Mouse (Mus musculus): Measurements from ENCODE around the gene Tpra1.
A peak's percentile ranks its signal among the peaks of the same experiment; 100 is the strongest.

Gene Tpra1

GRCm38 (mm10) chr6:88901947-88902820 lies at the start of gene Tpra1:
Gene Tpra1, plus strand, starts transcription at chr6:88902251.
- peak; percentile 92 for DNase-seq (ENCODE audit: low read depth)

GRCm38 (mm10) chr6:88854509-88854908 lies 47.5 kb upstream of the Tpra1 start:
- DNase-seq (ENCODE audit: low read depth): no peak

- DNase-seq (ENCODE audit: low read depth): peak; percentile 81
Measured at GRCm38 (mm10) chr6:88855636-88856035, 46.4 kb upstream of the Tpra1 start.

- no peak for DNase-seq (ENCODE audit: low read depth)
Measured at GRCm38 (mm10) chr6:88857249-88857648, 44.8 kb upstream of the Tpra1 start.

GRCm38 (mm10) chr6:88857830-88858229 lies 44.2 kb upstream of the Tpra1 start:
- no peak for DNase-seq (ENCODE audit: low read depth)

- no peak for DNase-seq (ENCODE audit: low read depth)
Measured at GRCm38 (mm10) chr6:88858341-88858740, 43.7 kb upstream of the Tpra1 start.

- DNase-seq (ENCODE audit: low read depth): peak; percentile 65
Measured at GRCm38 (mm10) chr6:88860914-88861313, 41.1 kb upstream of the Tpra1 start.

GRCm38 (mm10) chr6:88865704-88866103 lies 36.3 kb upstream of the Tpra1 start:
- no peak for DNase-seq (ENCODE audit: low read depth)

GRCm38 (mm10) chr6:88869459-88869858 lies 32.6 kb upstream of the Tpra1 start:
- DNase-seq (ENCODE audit: low read depth): no peak

- no peak for DNase-seq (ENCODE audit: low read depth)
Measured at GRCm38 (mm10) chr6:88870594-88870993, 31.5 kb upstream of the Tpra1 start.

- DNase-seq (ENCODE audit: low read depth): no peak
Measured at GRCm38 (mm10) chr6:88871546-88871945, 30.5 kb upstream of the Tpra1 start.

- no peak for DNase-seq (ENCODE audit: low read depth)
Measured at GRCm38 (mm10) chr6:88872811-88873210, 29.2 kb upstream of the Tpra1 start.

- no peak for DNase-seq (ENCODE audit: low read depth)
Measured at GRCm38 (mm10) chr6:88873965-88874867, 27.8 kb upstream of the Tpra1 start.

GRCm38 (mm10) chr6:88874868-88875508 lies 27.1 kb upstream of the Tpra1 start, which contains the start of gene Podxl2:
Gene Podxl2, minus strand, starts transcription at chr6:88875044.
- DNase-seq (ENCODE audit: low read depth): no peak

- DNase-seq (ENCODE audit: low read depth): no peak
Measured at GRCm38 (mm10) chr6:88879471-88879870, 22.6 kb upstream of the Tpra1 start.

- DNase-seq (ENCODE audit: low read depth): no peak
Measured at GRCm38 (mm10) chr6:88881334-88881733, 20.7 kb upstream of the Tpra1 start.

GRCm38 (mm10) chr6:88884195-88884594 lies 17.9 kb upstream of the Tpra1 start:
- DNase-seq (ENCODE audit: low read depth): no peak

GRCm38 (mm10) chr6:88884690-88885089 lies 17.4 kb upstream of the Tpra1 start:
- no peak for DNase-seq (ENCODE audit: low read depth)

- no peak for DNase-seq (ENCODE audit: low read depth)
Measured at GRCm38 (mm10) chr6:88885644-88886416, 16.2 kb upstream of the Tpra1 start.

- no peak for DNase-seq (ENCODE audit: low read depth)
Measured at GRCm38 (mm10) chr6:88886417-88886967, 15.6 kb upstream of the Tpra1 start.

GRCm38 (mm10) chr6:88889410-88890042 lies 12.5 kb upstream of the Tpra1 start:
- no peak for DNase-seq (ENCODE audit: low read depth)

Data from c-Kit-positive CD71-negative TER-119-negative erythroid progenitor cells, embryonic 14.5 days (primary cell).